Mouse (Mus musculus) E14TG2a.4 (cell line): ENCODE measurements at regions not wholly inside any gene's neighbourhood (a gene's known extent, or its start where the extent isn't known, plus 50 kb on each side); places are given as distances from the start of the nearest gene placed in this dataset.

Experiments used
- H3K27me3 ChIP-seq: 2 replicates; pipeline ENCODE4 v1.6.1; 2014; ENCODE audit warnings: low read length, control low read depth; ENCODE audit not compliant: insufficient read depth
- H3K36me3 ChIP-seq: 2 replicates; pipeline ENCODE4 v1.6.1; 2014; ENCODE audit warnings: low read length, control low read depth; ENCODE audit not compliant: insufficient read depth
- H3K4me1 ChIP-seq: replicated peaks from 2 replicates; pipeline ENCODE4 v1.6.1; 2014; ENCODE audit warnings: low read depth, low read length, control low read depth
- H3K4me3 ChIP-seq: replicated peaks from 2 replicates; pipeline ENCODE4 v1.5.1; 2014; ENCODE audit warnings: mild to moderate bottlenecking, low read length
- H3K9me3 ChIP-seq: 2 replicates; pipeline ENCODE4 v1.6.1; 2014; ENCODE audit warnings: low read length, control low read depth
- CTCF ChIP-seq: conservative IDR thresholded peaks from 2 replicates; pipeline ENCODE4 v1.5.1; 2014; ENCODE audit warnings: low read length
- NANOG ChIP-seq: IDR thresholded peaks from 2 replicates; pipeline ENCODE4 v1.6.1; 2014; ENCODE audit warnings: borderline replicate concordance, low read length, mixed read lengths
- POU5F1 ChIP-seq: IDR thresholded peaks from 2 replicates; pipeline ENCODE4 v1.6.1; 2014; ENCODE audit warnings: low read length, borderline replicate concordance

- H3K4me1 ChIP-seq = no peaks in the 10 kb centered on the region
- TF ChIP-seq POU5F1 (no peak), CTCF (no peak), NANOG (no peak)
- no peaks in the 10 kb centered on the region for H3K36me3 ChIP-seq
- H3K27me3 ChIP-seq = no peaks in the 10 kb centered on the region
- H3K4me3 ChIP-seq = no peak overlapping the region
- no peaks in the 10 kb centered on the region for H3K9me3 ChIP-seq
These were observed 175.0 kb upstream of the Mocs2 start for GRCm38 (mm10) chr13:114642901-114643491.

- TF ChIP-seq POU5F1 (no peak), NANOG (no peak), CTCF (no peak)
- Histone ChIP-seq H3K27me3 (no peaks in the 10 kb centered on the region), H3K36me3 (no peaks in the 10 kb centered on the region), H3K4me1 (no peaks in the 10 kb centered on the region), H3K4me3 (no peak overlapping the region), H3K9me3 (no peaks in the 10 kb centered on the region)
These were observed 174.5 kb upstream of the Mocs2 start for GRCm38 (mm10) chr13:114643521-114643920.

- Histone ChIP-seq H3K4me1 (no peaks in the 10 kb centered on the region), H3K36me3 (no peaks in the 10 kb centered on the region), H3K27me3 (no peaks in the 10 kb centered on the region)
These were observed 163.8 kb upstream of the Mocs2 start for GRCm38 (mm10) chr13:114654267-114654666.

GRCm38 (mm10) chr13:114654953-114655586, 163.0 kb upstream of the Mocs2 start:
- Histone ChIP-seq H3K4me1 (no peaks in the 10 kb centered on the region), H3K36me3 (no peaks in the 10 kb centered on the region), H3K9me3 (no peaks in the 10 kb centered on the region), H3K27me3 (no peaks in the 10 kb centered on the region), H3K4me3 (no peak overlapping the region)
- no peak for TF ChIP-seq POU5F1
- TF ChIP-seq CTCF = no peak
- no peak for TF ChIP-seq NANOG

More at GRCm38 (mm10) chr13:114654267-114654666, 163.8 kb upstream of the Mocs2 start:
- no peak for TF ChIP-seq CTCF
- TF ChIP-seq POU5F1 = no peak
- TF ChIP-seq NANOG = no peak
- no peak overlapping the region for H3K4me3 ChIP-seq
- H3K9me3 ChIP-seq = no peaks in the 10 kb centered on the region

- no peaks in the 10 kb centered on the region for H3K4me1 ChIP-seq
- H3K4me3 ChIP-seq = no peak overlapping the region
- H3K9me3 ChIP-seq = peaks cover 6% of the 10 kb centered on the region; the same call in 1 of the 2 replicates
- H3K36me3 ChIP-seq = no peaks in the 10 kb centered on the region
- TF ChIP-seq CTCF (no peak), NANOG (no peak), POU5F1 (no peak)
- no peaks in the 10 kb centered on the region for H3K27me3 ChIP-seq
These were observed 145.6 kb upstream of the Mocs2 start for GRCm38 (mm10) chr13:114672411-114672810.

- Histone ChIP-seq H3K36me3 (no peaks in the 10 kb centered on the region), H3K4me3 (no peak overlapping the region), H3K9me3 (peaks cover 12% of the 10 kb centered on the region), H3K4me1 (no peaks in the 10 kb centered on the region), H3K27me3 (no peaks in the 10 kb centered on the region)
- TF ChIP-seq POU5F1 (no peak), NANOG (no peak), CTCF (no peak)
These were observed 138.2 kb upstream of the Mocs2 start for GRCm38 (mm10) chr13:114679703-114680378.

- Histone ChIP-seq H3K4me1 (no peaks in the 10 kb centered on the region), H3K27me3 (no peaks in the 10 kb centered on the region), H3K9me3 (peaks cover 12% of the 10 kb centered on the region), H3K36me3 (no peaks in the 10 kb centered on the region), H3K4me3 (no peak overlapping the region)
- TF ChIP-seq CTCF (no peak), POU5F1 (no peak), NANOG (no peak)
These were observed 137.7 kb upstream of the Mocs2 start for GRCm38 (mm10) chr13:114680379-114680733.

GRCm38 (mm10) chr13:114681196-114681595, 136.8 kb upstream of the Mocs2 start:
- TF ChIP-seq CTCF = no peak
- TF ChIP-seq POU5F1 = no peak
- TF ChIP-seq NANOG = no peak
- Histone ChIP-seq H3K36me3 (no peaks in the 10 kb centered on the region), H3K27me3 (no peaks in the 10 kb centered on the region), H3K9me3 (peaks cover 12% of the 10 kb centered on the region), H3K4me3 (no peak overlapping the region), H3K4me1 (no peaks in the 10 kb centered on the region)

- H3K4me1 ChIP-seq = no peaks in the 10 kb centered on the region
- H3K9me3 ChIP-seq = peaks cover 12% of the 10 kb centered on the region
- TF ChIP-seq CTCF = no peak
- TF ChIP-seq NANOG = no peak
- H3K4me3 ChIP-seq = no peak overlapping the region
- no peaks in the 10 kb centered on the region for H3K27me3 ChIP-seq
- H3K36me3 ChIP-seq = no peaks in the 10 kb centered on the region
These were observed 136.1 kb upstream of the Mocs2 start for GRCm38 (mm10) chr13:114681887-114682286.
